Mouse (Mus musculus) hindbrain, embryonic 15.5 days (tissue): Measurements from ENCODE around the gene Oas3. TPM values are rescaled to one million over a fixed set of nuclear protein-coding genes. Genes with fewer than 3 reads are reported as not detected.

Source experiments
- ATAC-seq: fragments of 200-750 bp; cut with Nextera tagmentation; 2 replicates; pipeline ENCODE4 v1.8.0; 2017; ENCODE audit warnings: low read depth, moderate number of reproducible peaks, moderate TSS enrichment; ENCODE audit not compliant: low FRiP score
- H3K27ac ChIP-seq: fragments of 300-500 bp; sonication (generic); replicated peaks from 2 replicates; pipeline ENCODE4 v1.5.1; 2015; ENCODE audit warnings: mild to moderate bottlenecking, inconsistent platforms
- H3K27me3 ChIP-seq: fragments of 300-500 bp; sonication (generic); 2 replicates; pipeline ENCODE4 v1.6.1; 2015; ENCODE audit warnings: control low read depth, inconsistent platforms
- H3K36me3 ChIP-seq: fragments of 300-500 bp; sonication (generic); 2 replicates; pipeline ENCODE4 v1.6.1; 2015; ENCODE audit warnings: control low read depth, inconsistent platforms
- H3K4me1 ChIP-seq: fragments of 300-500 bp; sonication (generic); replicated peaks from 2 replicates; pipeline ENCODE4 v1.6.1; 2015; ENCODE audit warnings: control low read depth, inconsistent platforms
- H3K4me2 ChIP-seq: fragments of 300-500 bp; sonication (generic); 2 replicates; pipeline ENCODE4 v1.6.1; 2015; ENCODE audit warnings: moderate library complexity, mild to moderate bottlenecking, inconsistent platforms
- H3K4me3 ChIP-seq: fragments of 300-500 bp; sonication (generic); 2 replicates; pipeline ENCODE4 v1.5.1; 2015; ENCODE audit warnings: mild to moderate bottlenecking, inconsistent platforms
- H3K9ac ChIP-seq: fragments of 300-500 bp; sonication (generic); 2 replicates; pipeline ENCODE4 v1.6.1; 2015; ENCODE audit warnings: inconsistent platforms
- H3K9me3 ChIP-seq: fragments of 300-500 bp; sonication (generic); 2 replicates; pipeline ENCODE4 v1.6.1; 2016; ENCODE audit warnings: control low read depth, inconsistent platforms
- WGBS: fragments of 180-500 bp; shearing (Covaris S2); methylation state at CpG from one replicate; pipeline ENCODE4 v1.1.7; 2015; 5-methylcytosine and 5-hydroxymethylcytosine counted together
- polyA plus RNA-seq: library from polyadenylated mRNA; unstranded; fragments of >200 nt; fragmentation: Nextera tagmentation; extraction: Ambion mirVana; gene quantifications from 2 replicates; pipeline ENCODE4 v1.2.1, GENCODE M21; 2015

The Oas3 gene
- polyA plus RNA-seq, 1 experiment from 2014 or later, result 1.1 TPM

- ATAC-seq, result no peak
- H3K4me1 ChIP-seq, result 0 out of 2 replicates have a peak, but pooled peaks cover 3% of the 10 kb centered on the region
- 71% methylated on average over 5 of the region's 5 CpGs for WGBS
- no peaks in the 10 kb centered on the region for H3K27me3 ChIP-seq
- no peak within 1 kb of the TSS for H3K4me2 ChIP-seq
- no peaks in the 10 kb centered on the region for H3K9me3 ChIP-seq
- H3K4me3 ChIP-seq, result no peak within 1 kb of the TSS
- no peaks in the 10 kb centered on the region for H3K36me3 ChIP-seq
- no peak within 1 kb of the TSS for H3K27ac ChIP-seq
- no peak within 1 kb of the TSS for H3K9ac ChIP-seq
Observed at GRCm38 (mm10) chr5:120749688-120750087, 27.8 kb downstream of the Oas3 start, which contains the start of gene Oas2. TSS of gene Oas2 (minus strand) at chr5:120749853.

- ATAC-seq, result no peak
- Histone ChIP-seq H3K9ac (no peak overlapping the region), H3K27ac (no peak overlapping the region), H3K4me2 (no peak overlapping the region), H3K4me1 (0 out of 2 replicates have a peak, but pooled peaks cover 3% of the 10 kb centered on the region), H3K27me3 (no peaks in the 10 kb centered on the region), H3K9me3 (no peaks in the 10 kb centered on the region), H3K36me3 (no peaks in the 10 kb centered on the region), H3K4me3 (no peak overlapping the region)
- WGBS, result 10% methylated on average over 5 of the region's 5 CpGs
Observed at GRCm38 (mm10) chr5:120746451-120746850, 31.0 kb downstream of the Oas3 start.

GRCm38 (mm10) chr5:120742125-120742524, 35.3 kb downstream of the Oas3 start:
- 39% methylated on average over 4 of the region's 4 CpGs for WGBS
- Histone ChIP-seq H3K9ac (no peak overlapping the region), H3K4me3 (no peak overlapping the region), H3K27me3 (no peaks in the 10 kb centered on the region), H3K4me2 (no peak overlapping the region), H3K27ac (no peak overlapping the region), H3K36me3 (no peaks in the 10 kb centered on the region), H3K4me1 (0 out of 2 replicates have a peak, but pooled peaks cover 3% of the 10 kb centered on the region), H3K9me3 (no peaks in the 10 kb centered on the region)
- ATAC-seq, result no peak

- 0 out of 2 replicates have a peak, but pooled peaks cover under 1% of the 10 kb centered on the region for H3K4me1 ChIP-seq
- ATAC-seq, result no peak
- no peak overlapping the region for H3K27ac ChIP-seq
- no peak overlapping the region for H3K4me2 ChIP-seq
- H3K27me3 ChIP-seq, result no peaks in the 10 kb centered on the region
- no peaks in the 10 kb centered on the region for H3K9me3 ChIP-seq
- H3K9ac ChIP-seq, result no peak overlapping the region
- WGBS, result 55% methylated on average over 14 of the region's 14 CpGs
- no peak overlapping the region for H3K4me3 ChIP-seq
- no peaks in the 10 kb centered on the region for H3K36me3 ChIP-seq
Observed at GRCm38 (mm10) chr5:120734380-120734990, 43.0 kb downstream of the Oas3 start.

GRCm38 (mm10) chr5:120733696-120734095, 43.8 kb downstream of the Oas3 start:
- 0 out of 2 replicates have a peak, but pooled peaks cover 5% of the 10 kb centered on the region for H3K4me1 ChIP-seq
- H3K27ac ChIP-seq, result no peak overlapping the region
- H3K4me2 ChIP-seq, result no peak overlapping the region
- H3K9ac ChIP-seq, result no peak overlapping the region
- H3K9me3 ChIP-seq, result no peaks in the 10 kb centered on the region
- ATAC-seq, result no peak
- no peaks in the 10 kb centered on the region for H3K27me3 ChIP-seq
- WGBS, result 95% methylated on average over 3 of the region's 3 CpGs
- H3K4me3 ChIP-seq, result no peak overlapping the region
- H3K36me3 ChIP-seq, result no peaks in the 10 kb centered on the region

- no peaks in the 10 kb centered on the region for H3K9me3 ChIP-seq
- 0 out of 2 replicates have a peak, but pooled peaks cover 5% of the 10 kb centered on the region for H3K4me1 ChIP-seq
- no peaks in the 10 kb centered on the region for H3K27me3 ChIP-seq
- WGBS, result 54% methylated on average over 1 of the region's 1 CpGs
- H3K4me2 ChIP-seq, result no peak overlapping the region
- H3K4me3 ChIP-seq, result no peak overlapping the region
- H3K36me3 ChIP-seq, result no peaks in the 10 kb centered on the region
- H3K27ac ChIP-seq, result no peak overlapping the region
- no peak overlapping the region for H3K9ac ChIP-seq
- ATAC-seq, result no peak
Observed at GRCm38 (mm10) chr5:120732740-120733139, 44.7 kb downstream of the Oas3 start.

GRCm38 (mm10) chr5:120729319-120729718, 48.1 kb downstream of the Oas3 start:
- WGBS, result 48% methylated on average over 10 of the region's 10 CpGs
- H3K9ac ChIP-seq, result no peak overlapping the region
- no peak overlapping the region for H3K4me2 ChIP-seq
- no peak overlapping the region for H3K27ac ChIP-seq
- no peaks in the 10 kb centered on the region for H3K36me3 ChIP-seq
- no peaks in the 10 kb centered on the region for H3K9me3 ChIP-seq
- H3K27me3 ChIP-seq, result no peaks in the 10 kb centered on the region
- H3K4me1 ChIP-seq, result 0 out of 2 replicates have a peak, but pooled peaks cover 5% of the 10 kb centered on the region
- H3K4me3 ChIP-seq, result no peak overlapping the region
- no peak for ATAC-seq

- no peaks in the 10 kb centered on the region for H3K36me3 ChIP-seq
- no peak for ATAC-seq
- H3K4me3 ChIP-seq, result no peak overlapping the region
- 63% methylated on average over 12 of the region's 12 CpGs for WGBS
- no peaks in the 10 kb centered on the region for H3K27me3 ChIP-seq
- H3K4me1 ChIP-seq, result 0 out of 2 replicates have a peak, but pooled peaks cover 5% of the 10 kb centered on the region
- no peak overlapping the region for H3K27ac ChIP-seq
- no peaks in the 10 kb centered on the region for H3K9me3 ChIP-seq
- no peak overlapping the region for H3K9ac ChIP-seq
- no peak overlapping the region for H3K4me2 ChIP-seq
Observed at GRCm38 (mm10) chr5:120725811-120726455, 51.5 kb downstream of the Oas3 start.

GRCm38 (mm10) chr5:120721005-120721404, 56.5 kb downstream of the Oas3 start:
- H3K27ac ChIP-seq, result no peak overlapping the region
- no peaks in the 10 kb centered on the region for H3K4me1 ChIP-seq
- no peak for ATAC-seq
- WGBS, result 64% methylated on average over 7 of the region's 7 CpGs
- no peaks in the 10 kb centered on the region for H3K27me3 ChIP-seq
- no peak overlapping the region for H3K4me2 ChIP-seq
- no peak overlapping the region for H3K4me3 ChIP-seq
- H3K9me3 ChIP-seq, result no peaks in the 10 kb centered on the region
- no peaks in the 10 kb centered on the region for H3K36me3 ChIP-seq
- H3K9ac ChIP-seq, result no peak overlapping the region

- no peak overlapping the region for H3K27ac ChIP-seq
- H3K9me3 ChIP-seq, result no peaks in the 10 kb centered on the region
- 57% methylated on average over 15 of the region's 15 CpGs for WGBS
- H3K4me1 ChIP-seq, result peaks cover 10% of the 10 kb centered on the region
- H3K9ac ChIP-seq, result no peak overlapping the region
- no peak overlapping the region for H3K4me3 ChIP-seq
- no peaks in the 10 kb centered on the region for H3K27me3 ChIP-seq
- no peak overlapping the region for H3K4me2 ChIP-seq
- no peak for ATAC-seq
- H3K36me3 ChIP-seq, result no peaks in the 10 kb centered on the region
Observed at GRCm38 (mm10) chr5:120718600-120719378, 58.7 kb downstream of the Oas3 start.

- Histone ChIP-seq H3K36me3 (no peaks in the 10 kb centered on the region), H3K4me1 (peaks cover 16% of the 10 kb centered on the region), H3K27ac (no peak overlapping the region), H3K4me3 (no peak overlapping the region), H3K9me3 (no peaks in the 10 kb centered on the region), H3K9ac (no peak overlapping the region), H3K4me2 (no peak overlapping the region), H3K27me3 (peaks cover 7% of the 10 kb centered on the region; the same call in 1 of the 2 replicates)
- WGBS, result 78% methylated on average over 10 of the region's 10 CpGs
- no peak for ATAC-seq
Observed at GRCm38 (mm10) chr5:120717136-120717535, 60.3 kb downstream of the Oas3 start.

GRCm38 (mm10) chr5:120714314-120714713, 63.1 kb downstream of the Oas3 start:
- no peaks in the 10 kb centered on the region for H3K36me3 ChIP-seq
- no peaks in the 10 kb centered on the region for H3K9me3 ChIP-seq
- no peak overlapping the region for H3K9ac ChIP-seq
- peaks cover 7% of the 10 kb centered on the region; the same call in 1 of the 2 replicates for H3K27me3 ChIP-seq
- no peak overlapping the region for H3K4me2 ChIP-seq
- no peak for ATAC-seq
- WGBS, result 4% methylated on average over 16 of the region's 16 CpGs
- H3K4me1 ChIP-seq, result peaks cover 37% of the 10 kb centered on the region
- no peak overlapping the region for H3K27ac ChIP-seq
- no peak overlapping the region for H3K4me3 ChIP-seq
